Mouse (Mus musculus) midbrain, embryonic 13.5 days (tissue): Measurements from ENCODE around the gene Gm21969. TPM values are rescaled to one million over a fixed set of nuclear protein-coding genes. Genes with fewer than 3 reads are reported as not detected.

Source experiments
- ATAC-seq: fragments of 200-750 bp; cut with Nextera tagmentation; 2 replicates; pipeline ENCODE4 v1.8.0; 2017; ENCODE audit warnings: mild to moderate bottlenecking, moderate TSS enrichment, moderate library complexity
- H3K27ac ChIP-seq: fragments of 300-500 bp; sonication (generic); 2 replicates; pipeline ENCODE4 v1.5.1; 2015; ENCODE audit warnings: inconsistent platforms, mild to moderate bottlenecking, moderate library complexity
- H3K27me3 ChIP-seq: fragments of 300-500 bp; sonication (generic); 2 replicates; pipeline ENCODE4 v1.6.1; 2015; ENCODE audit warnings: mild to moderate bottlenecking, inconsistent platforms
- H3K36me3 ChIP-seq: fragments of 300-500 bp; sonication (generic); 2 replicates; pipeline ENCODE4 v1.6.1; 2015; ENCODE audit warnings: mild to moderate bottlenecking, inconsistent platforms
- H3K4me1 ChIP-seq: fragments of 300-500 bp; sonication (generic); replicated peaks from 2 replicates; pipeline ENCODE4 v1.6.1; 2015; ENCODE audit warnings: inconsistent platforms
- H3K4me2 ChIP-seq: fragments of 300-500 bp; sonication (generic); replicated peaks from 2 replicates; pipeline ENCODE4 v1.6.1; 2015; ENCODE audit warnings: moderate library complexity, mild to moderate bottlenecking, inconsistent platforms
- H3K4me3 ChIP-seq: fragments of 300-500 bp; sonication (generic); replicated peaks from 2 replicates; pipeline ENCODE4 v1.5.1; 2015; ENCODE audit warnings: mild to moderate bottlenecking, inconsistent platforms
- H3K9ac ChIP-seq: fragments of 300-500 bp; sonication (generic); replicated peaks from 2 replicates; pipeline ENCODE4 v1.6.1; 2015; ENCODE audit warnings: mild to moderate bottlenecking, inconsistent platforms
- H3K9me3 ChIP-seq: fragments of 300-500 bp; sonication (generic); 2 replicates; pipeline ENCODE4 v1.6.1; 2016; ENCODE audit warnings: mild to moderate bottlenecking, inconsistent platforms
- WGBS: fragments of 180-500 bp; shearing (Covaris S2); methylation state at CpG from one replicate; pipeline ENCODE4 v1.1.7; 2015; 5-methylcytosine and 5-hydroxymethylcytosine counted together
- polyA plus RNA-seq: library from polyadenylated mRNA; unstranded; fragments of >200 nt; fragmentation: Nextera tagmentation; extraction: Ambion mirVana; gene quantifications from 2 replicates; pipeline ENCODE4 v1.2.1, GENCODE M21; 2015

Gm21969 gene
- polyA plus RNA-seq, 1 experiment from 2014 or later, result not detected

- Histone ChIP-seq H3K27ac (no peak overlapping the region), H3K4me2 (no peak overlapping the region), H3K4me3 (no peak overlapping the region), H3K4me1 (peaks cover 19% of the 10 kb centered on the region), H3K27me3 (no peaks in the 10 kb centered on the region), H3K9ac (no peak overlapping the region), H3K36me3 (peaks cover 22% of the 10 kb centered on the region; the same call in 1 of the 2 replicates), H3K9me3 (no peaks in the 10 kb centered on the region)
- ATAC-seq, result no peak
- 95% methylated on average over 5 of the region's 5 CpGs for WGBS
Measured at GRCm38 (mm10) chr4:139606732-139607131, 3.7 kb downstream of the Gm21969 start.

DNA sequence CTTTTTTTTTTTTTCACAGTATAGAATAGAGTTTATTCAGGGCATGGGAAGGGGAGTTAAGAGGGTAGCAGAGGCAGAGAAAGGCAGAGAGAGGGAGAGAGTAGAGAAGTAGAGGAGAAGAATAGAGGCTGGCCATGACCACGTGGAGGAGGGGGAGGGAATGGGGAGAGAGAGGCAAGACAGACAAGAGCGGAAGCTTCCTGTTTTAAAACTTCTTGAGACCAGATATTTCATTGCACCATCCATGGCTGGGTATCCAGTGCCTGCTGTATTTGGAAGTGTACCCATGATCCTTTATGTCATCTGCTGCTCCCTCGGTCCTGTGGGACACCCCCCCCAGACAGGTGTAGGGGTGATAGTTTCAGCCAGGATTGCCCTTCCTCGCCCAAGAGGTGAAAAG is 6.0 kb downstream of the Gm21969 start:
- 67% methylated on average over 4 of the region's 4 CpGs for whole genome bisulfite sequencing
- H3K4me2 ChIP-seq, result no peak overlapping the region
- peaks cover 34% of the 10 kb centered on the region for H3K36me3 ChIP-seq
- H3K27ac ChIP-seq, result no peak overlapping the region
- no peaks in the 10 kb centered on the region for H3K27me3 ChIP-seq
- no peak for ATAC-seq
- H3K4me3 ChIP-seq, result no peak overlapping the region
- H3K9ac ChIP-seq, result no peak overlapping the region
- H3K9me3 ChIP-seq, result peaks cover 7% of the 10 kb centered on the region; the same call in 1 of the 2 replicates
- peaks cover 11% of the 10 kb centered on the region; the same call in 1 of the 2 replicates for H3K4me1 ChIP-seq

- Histone ChIP-seq H3K4me1 (peaks cover 19% of the 10 kb centered on the region), H3K9ac (no peak overlapping the region), H3K27ac (peak overlapping the region; percentile 65), H3K4me2 (no peak overlapping the region), H3K27me3 (no peaks in the 10 kb centered on the region), H3K9me3 (peaks cover 7% of the 10 kb centered on the region; the same call in 1 of the 2 replicates), H3K36me3 (peaks cover 43% of the 10 kb centered on the region), H3K4me3 (no peak overlapping the region)
- 0 out of 2 replicates have a peak, but pooled peaks have one; percentile 38 for ATAC-seq
- 48% methylated on average over 6 of the region's 6 CpGs for WGBS
Measured at GRCm38 (mm10) chr4:139610954-139611353, 8.0 kb downstream of the Gm21969 start.

DNA sequence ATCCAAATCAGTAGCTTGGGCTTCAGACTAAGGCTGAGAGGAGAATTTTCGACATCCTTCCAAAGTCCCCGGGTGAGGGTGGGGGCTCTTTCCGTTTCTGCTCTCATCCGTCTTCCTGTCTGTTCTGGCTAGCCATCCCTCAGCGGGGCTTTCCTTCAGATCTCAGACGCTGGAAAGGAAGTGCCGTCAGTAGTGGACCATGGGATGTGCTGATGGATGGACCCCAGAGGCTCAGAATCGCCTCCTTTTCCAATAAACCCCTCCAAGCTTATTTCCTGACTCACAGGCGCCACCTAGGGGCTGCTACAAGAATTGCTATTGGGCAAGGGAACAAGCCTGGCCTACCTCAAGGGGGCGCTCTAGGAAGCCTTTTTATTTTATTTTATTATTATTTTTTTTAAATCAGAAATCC is 8.6 kb downstream of the Gm21969 start:
- ATAC-seq, result peak; percentile 64; the same call in 1 of the 2 replicates
- Histone ChIP-seq H3K36me3 (peaks cover 37% of the 10 kb centered on the region), H3K27ac (0 out of 2 replicates have a peak overlapping the region, but pooled peaks have one; percentile 25), H3K9ac (peak overlapping the region; percentile 41; the same call in 1 of the 2 replicates), H3K4me1 (peaks cover 21% of the 10 kb centered on the region), H3K27me3 (no peaks in the 10 kb centered on the region), H3K4me2 (peak overlapping the region; percentile 46), H3K4me3 (peak overlapping the region; percentile 18; the same call in 1 of the 2 replicates), H3K9me3 (peaks cover 7% of the 10 kb centered on the region; the same call in 1 of the 2 replicates)
- 5% methylated on average over 10 of the region's 10 CpGs for WGBS

- Histone ChIP-seq H3K4me2 (no peak overlapping the region), H3K27ac (no peak overlapping the region), H3K9me3 (peaks cover 7% of the 10 kb centered on the region; the same call in 1 of the 2 replicates), H3K36me3 (peaks cover 27% of the 10 kb centered on the region), H3K9ac (no peak overlapping the region), H3K4me1 (peaks cover 26% of the 10 kb centered on the region), H3K27me3 (no peaks in the 10 kb centered on the region), H3K4me3 (no peak overlapping the region)
- ATAC-seq, result no peak
- WGBS, result 87% methylated on average over 21 of the region's 21 CpGs
Measured at GRCm38 (mm10) chr4:139614524-139615260, 11.7 kb downstream of the Gm21969 start.

GRCm38 (mm10) chr4:139616276-139617000 is 13.5 kb downstream of the Gm21969 start:
- peak overlapping the region; percentile 64 for H3K27ac ChIP-seq
- peak overlapping the region; percentile 68 for H3K9ac ChIP-seq
- H3K4me3 ChIP-seq, result peak overlapping the region; percentile 48
- 4% methylated on average over 24 of the region's 24 CpGs for WGBS
- H3K9me3 ChIP-seq, result peaks cover 7% of the 10 kb centered on the region; the same call in 1 of the 2 replicates
- H3K4me2 ChIP-seq, result peak overlapping the region; percentile 70
- peaks cover 21% of the 10 kb centered on the region for H3K4me1 ChIP-seq
- peaks cover 27% of the 10 kb centered on the region for H3K36me3 ChIP-seq
- no peaks in the 10 kb centered on the region for H3K27me3 ChIP-seq
- peak; percentile 84 for ATAC-seq

- H3K9ac ChIP-seq, result peak overlapping the region; percentile 68; the same call in 1 of the 2 replicates
- WGBS, result 51% methylated on average over 3 of the region's 3 CpGs
- H3K27me3 ChIP-seq, result no peaks in the 10 kb centered on the region
- H3K4me3 ChIP-seq, result peak overlapping the region; percentile 48
- H3K4me2 ChIP-seq, result peak overlapping the region; percentile 70
- H3K9me3 ChIP-seq, result peaks cover 7% of the 10 kb centered on the region; the same call in 1 of the 2 replicates
- no peak for ATAC-seq
- peak overlapping the region; percentile 64; the same call in 1 of the 2 replicates for H3K27ac ChIP-seq
- H3K36me3 ChIP-seq, result peaks cover 27% of the 10 kb centered on the region
- peaks cover 23% of the 10 kb centered on the region for H3K4me1 ChIP-seq
Measured at GRCm38 (mm10) chr4:139617001-139617364, 14.0 kb downstream of the Gm21969 start.

- Histone ChIP-seq H3K4me2 (no peak overlapping the region), H3K4me3 (no peak overlapping the region), H3K36me3 (peaks cover 6% of the 10 kb centered on the region), H3K27ac (no peak overlapping the region), H3K4me1 (peaks cover 39% of the 10 kb centered on the region), H3K9ac (no peak overlapping the region), H3K27me3 (no peaks in the 10 kb centered on the region), H3K9me3 (no peaks in the 10 kb centered on the region)
- ATAC-seq, result no peak
- WGBS, result 73% methylated on average over 6 of the region's 6 CpGs
Measured at GRCm38 (mm10) chr4:139619765-139620164, 16.8 kb downstream of the Gm21969 start.

- Histone ChIP-seq H3K9ac (peak within 1 kb of the TSS; percentile 68), H3K4me1 (peaks cover 23% of the 10 kb centered on the region), H3K36me3 (no peaks in the 10 kb centered on the region; the same call in 1 of the 2 replicates), H3K4me2 (peak within 1 kb of the TSS; percentile 77), H3K27ac (peak within 1 kb of the TSS; percentile 90), H3K4me3 (peak within 1 kb of the TSS; percentile 57), H3K27me3 (no peaks in the 10 kb centered on the region), H3K9me3 (no peaks in the 10 kb centered on the region)
- peak; percentile 100 for ATAC-seq
- 1% methylated on average over 33 of the region's 38 CpGs for WGBS
Measured at GRCm38 (mm10) chr4:139622373-139623282, 19.6 kb downstream of the Gm21969 start, which contains the start of gene Aldh4a1. TSS of gene Aldh4a1 (plus strand) at chr4:139622866.

DNA sequence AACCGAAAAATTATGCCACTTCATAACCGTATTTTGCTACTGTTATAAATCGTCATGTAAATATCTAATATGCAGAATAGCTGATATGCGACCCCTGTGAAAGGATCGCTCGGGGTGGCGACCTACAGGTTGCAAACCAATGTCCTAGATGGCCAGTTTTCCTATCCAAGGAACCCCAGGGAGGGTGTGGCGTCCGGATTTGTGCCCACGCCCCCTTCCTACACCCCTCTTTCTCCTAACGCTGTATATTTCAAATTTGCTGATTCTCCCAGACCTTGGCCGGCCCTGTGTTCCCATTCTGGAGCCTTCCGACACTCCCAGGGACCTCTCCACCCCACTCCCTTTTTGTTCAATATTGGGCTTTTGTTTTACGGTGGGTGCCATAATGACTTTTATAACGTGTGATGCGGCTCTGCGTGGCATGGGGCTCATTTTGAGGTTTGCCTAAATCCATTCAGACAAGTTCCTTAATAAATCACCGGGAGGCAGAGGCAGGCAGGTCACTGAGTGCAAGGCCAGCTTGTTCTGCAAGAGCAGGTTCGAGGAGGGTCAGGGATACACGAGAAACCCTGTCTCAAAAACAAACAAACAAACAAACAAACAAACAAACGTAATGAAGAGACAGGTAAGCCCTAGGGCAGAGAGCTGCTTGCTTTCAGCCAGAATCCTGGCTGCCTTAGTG is 20.6 kb downstream of the Gm21969 start:
- peak overlapping the region; percentile 77 for H3K4me2 ChIP-seq
- no peaks in the 10 kb centered on the region; the same call in none of the 2 replicates for H3K36me3 ChIP-seq
- H3K9me3 ChIP-seq, result no peaks in the 10 kb centered on the region
- WGBS, result 29% methylated on average over 21 of the region's 21 CpGs
- ATAC-seq, result no peak
- no peaks in the 10 kb centered on the region for H3K27me3 ChIP-seq
- peak overlapping the region; percentile 68 for H3K9ac ChIP-seq
- H3K27ac ChIP-seq, result peak overlapping the region; percentile 90; the same call in 1 of the 2 replicates
- H3K4me1 ChIP-seq, result peaks cover 23% of the 10 kb centered on the region
- peak overlapping the region; percentile 57 for H3K4me3 ChIP-seq

DNA sequence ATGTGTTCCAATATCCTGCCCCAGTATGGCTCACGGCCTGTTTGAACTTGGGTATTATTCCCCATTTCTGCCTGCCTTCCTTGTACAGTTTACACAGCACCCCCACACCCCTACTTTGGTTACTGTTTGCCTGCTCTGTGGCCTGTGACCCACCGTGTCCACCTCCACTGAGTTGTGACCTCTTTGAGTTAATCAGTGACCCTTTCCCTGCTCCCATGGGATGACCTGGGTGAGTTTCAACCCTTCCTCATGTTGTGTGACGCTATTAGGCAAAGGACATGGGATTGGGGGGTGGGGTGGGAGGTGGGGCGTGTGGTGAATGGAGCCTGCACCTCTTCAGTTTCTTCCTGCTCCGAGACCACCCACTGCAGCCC is 21.1 kb downstream of the Gm21969 start:
- peak overlapping the region; percentile 77 for H3K4me2 ChIP-seq
- 71% methylated on average over 5 of the region's 5 CpGs for WGBS
- ATAC-seq, result no peak

More for the DNA sequence above, 21.1 kb downstream of the Gm21969 start:
- peaks cover 2% of the 10 kb centered on the region for H3K36me3 ChIP-seq
- no peak overlapping the region for H3K27ac ChIP-seq
- H3K4me1 ChIP-seq, result peaks cover 23% of the 10 kb centered on the region
- H3K9me3 ChIP-seq, result no peaks in the 10 kb centered on the region
- H3K9ac ChIP-seq, result peak overlapping the region; percentile 68
- H3K27me3 ChIP-seq, result no peaks in the 10 kb centered on the region
- peak overlapping the region; percentile 57 for H3K4me3 ChIP-seq
